Mouse (Mus musculus) thymus, postnatal 0 days (tissue): ENCODE results near the gene Cdt1. TPM values are rescaled to one million over a fixed set of nuclear protein-coding genes. Genes with fewer than 3 reads are reported as not detected.

Experiments used
- DNase-seq: peaks from one replicate; pipeline ENCODE4 v3.0.0-alpha.2; 2015; ENCODE audit warnings: low spot score
- microRNA-seq: library from miRNA; unstranded; fragments of <30 nt; microRNA quantifications from one replicate; pipeline ENCODE4, GENCODE M21; 2016; ENCODE audit warnings: borderline number of aligned reads
- polyA plus RNA-seq: library from polyadenylated mRNA; unstranded; fragments of >200 nt; fragmentation: Nextera tagmentation; extraction: Ambion mirVana; gene quantifications from 2 replicates; pipeline ENCODE4 v1.2.1, GENCODE M21; 2015

Gene Cdt1
- polyA plus RNA-seq, 1 experiment from 2014 or later: 50.6 TPM

DNA sequence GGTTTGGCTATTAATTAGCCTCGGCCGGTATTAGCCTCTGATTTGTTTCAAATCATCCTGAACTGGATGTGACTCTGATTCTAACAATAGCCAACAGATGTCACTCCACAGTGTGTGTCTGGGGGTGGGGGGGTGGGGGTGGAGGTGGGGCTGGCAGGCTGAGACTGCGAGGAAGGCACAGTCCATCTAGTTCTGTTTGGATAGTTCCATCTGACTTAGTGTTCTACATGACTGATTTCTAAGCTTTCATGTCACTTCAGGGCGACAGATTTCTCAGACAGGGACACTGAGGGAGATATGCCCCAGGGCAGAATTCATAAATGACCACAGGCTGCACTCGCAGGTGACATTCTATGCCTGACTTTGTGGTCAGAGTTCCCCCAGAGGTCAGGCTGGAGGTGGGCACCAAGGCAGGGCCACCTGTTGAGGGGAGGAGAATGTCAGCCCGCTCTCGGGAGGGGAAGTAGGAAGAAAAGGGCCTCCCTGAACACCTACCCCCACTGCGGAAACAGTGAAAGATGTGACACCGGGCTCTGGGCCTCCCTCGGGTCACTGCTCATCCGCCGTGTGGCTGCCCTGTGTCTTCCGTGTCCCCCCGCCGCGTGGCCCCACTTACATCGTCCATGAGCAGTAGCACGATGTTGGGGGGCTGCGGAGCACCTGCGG lies 42.9 kb downstream of the Cdt1 start:
- DNase-seq: no peak

DNA sequence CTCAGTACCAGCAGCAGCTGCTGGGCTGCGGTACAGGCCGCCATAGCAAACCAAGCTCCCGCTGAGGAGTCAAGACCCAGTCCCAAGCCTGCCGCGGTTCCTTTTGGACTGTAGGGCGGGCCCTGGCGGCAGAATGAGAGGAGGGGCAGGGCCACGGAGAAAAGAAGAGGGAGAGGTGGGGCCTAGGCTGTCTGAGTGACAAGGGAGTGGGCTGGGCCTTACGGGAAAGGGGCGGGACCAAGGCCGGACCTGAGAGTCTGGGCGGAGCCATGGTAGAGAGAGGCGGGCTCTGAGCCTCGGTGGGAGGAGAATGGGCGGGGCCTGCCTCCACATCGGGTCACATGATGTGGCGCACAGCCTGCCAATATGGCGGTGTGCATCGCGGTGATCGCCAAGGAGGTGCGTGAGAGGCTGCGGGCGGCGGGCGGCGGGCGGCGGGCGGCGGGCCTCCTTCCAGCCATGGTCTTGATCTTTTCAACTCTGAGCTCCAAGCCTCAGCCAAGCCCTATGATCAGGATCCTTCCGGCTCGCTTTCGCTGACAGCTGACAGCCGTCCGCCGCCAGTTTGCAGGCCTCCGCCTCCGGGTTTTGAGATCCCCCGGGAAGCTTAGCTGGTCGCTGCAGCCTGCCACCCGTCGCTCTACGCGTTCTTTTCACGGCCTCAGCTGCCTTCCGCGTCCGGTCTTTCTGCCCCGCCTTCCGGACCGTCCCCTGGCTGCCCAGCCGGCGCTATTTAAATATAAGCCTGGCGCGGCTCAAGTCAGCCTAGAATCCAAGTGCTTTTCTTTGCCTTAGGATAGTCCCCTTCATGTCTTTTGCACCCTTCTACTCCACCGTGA lies 43.7 kb downstream of the Cdt1 start, which contains the start of the genes Galns and Trappc2l:
TSS of gene Galns (minus strand) at position 169 of the 839 bp plus-strand sequence.
TSS of gene Trappc2l (plus strand) at position 346 of the 839 bp plus-strand sequence.
- DNase-seq: peak; percentile 98

DNA sequence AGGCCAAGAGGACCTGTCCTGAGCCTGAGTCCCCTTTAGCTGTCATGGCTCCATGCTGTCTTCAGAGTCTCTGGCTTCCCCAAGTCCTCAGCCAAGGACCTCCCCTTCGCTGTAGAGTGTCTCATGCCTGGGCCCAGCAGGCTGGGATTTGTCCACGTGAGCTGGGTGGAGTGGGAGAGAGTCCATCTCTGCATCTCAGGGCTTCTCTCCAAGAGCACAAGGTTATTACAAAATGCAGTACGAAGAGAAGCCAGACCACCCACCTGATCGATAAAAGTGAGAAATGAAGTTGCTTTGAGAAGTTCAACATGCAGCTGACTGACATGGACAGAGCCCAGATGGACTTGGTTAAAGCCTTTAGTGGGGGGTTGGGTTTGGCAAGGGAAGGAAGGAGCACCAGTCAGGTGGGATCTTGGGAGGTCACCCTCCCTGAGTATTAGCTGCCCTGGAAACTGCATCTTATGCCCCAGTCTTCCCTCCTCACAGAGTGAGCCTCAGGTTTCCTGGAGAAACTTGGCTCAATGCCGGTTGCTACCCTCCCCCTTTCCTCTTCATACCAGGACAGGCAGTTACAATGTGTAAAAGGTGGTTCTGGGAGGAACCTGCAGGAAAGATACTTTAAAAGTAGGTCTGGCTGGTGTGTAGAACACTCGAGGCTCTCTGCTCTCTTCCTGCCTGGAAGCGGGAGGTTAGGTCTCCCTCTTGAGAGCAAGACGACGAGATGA lies 48.5 kb downstream of the Cdt1 start:
- DNase-seq: no peak

DNA sequence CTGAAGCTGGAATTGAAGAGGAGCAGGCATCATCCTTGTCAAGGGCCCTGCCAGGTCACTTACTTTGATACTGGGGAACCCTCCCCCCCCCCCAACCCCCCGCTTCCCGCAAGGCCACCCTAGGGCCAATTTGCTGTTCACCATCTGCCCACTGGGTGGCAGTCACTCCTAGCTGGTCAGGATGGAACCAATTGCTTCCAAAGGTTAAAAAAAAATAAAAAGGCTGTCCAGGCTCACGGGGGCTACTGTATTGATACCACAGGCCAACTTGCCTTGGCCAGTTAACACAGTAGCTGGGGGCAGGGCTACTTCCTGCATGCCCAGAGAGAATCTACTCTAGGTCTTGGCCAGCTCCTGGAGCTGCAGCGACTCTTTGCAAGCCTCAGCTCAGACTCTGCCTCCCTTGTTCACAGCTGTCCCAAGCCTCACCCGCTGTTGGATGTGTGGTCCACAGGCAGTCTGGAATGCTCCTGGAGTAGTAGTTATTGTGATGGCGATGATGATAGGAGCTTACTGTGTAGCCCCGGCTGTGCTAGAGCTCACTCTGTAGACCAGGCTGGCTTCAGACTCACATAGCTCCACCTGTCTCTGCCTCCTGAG lies 50.2 kb downstream of the Cdt1 start:
- DNase-seq: peak; percentile 78

DNA sequence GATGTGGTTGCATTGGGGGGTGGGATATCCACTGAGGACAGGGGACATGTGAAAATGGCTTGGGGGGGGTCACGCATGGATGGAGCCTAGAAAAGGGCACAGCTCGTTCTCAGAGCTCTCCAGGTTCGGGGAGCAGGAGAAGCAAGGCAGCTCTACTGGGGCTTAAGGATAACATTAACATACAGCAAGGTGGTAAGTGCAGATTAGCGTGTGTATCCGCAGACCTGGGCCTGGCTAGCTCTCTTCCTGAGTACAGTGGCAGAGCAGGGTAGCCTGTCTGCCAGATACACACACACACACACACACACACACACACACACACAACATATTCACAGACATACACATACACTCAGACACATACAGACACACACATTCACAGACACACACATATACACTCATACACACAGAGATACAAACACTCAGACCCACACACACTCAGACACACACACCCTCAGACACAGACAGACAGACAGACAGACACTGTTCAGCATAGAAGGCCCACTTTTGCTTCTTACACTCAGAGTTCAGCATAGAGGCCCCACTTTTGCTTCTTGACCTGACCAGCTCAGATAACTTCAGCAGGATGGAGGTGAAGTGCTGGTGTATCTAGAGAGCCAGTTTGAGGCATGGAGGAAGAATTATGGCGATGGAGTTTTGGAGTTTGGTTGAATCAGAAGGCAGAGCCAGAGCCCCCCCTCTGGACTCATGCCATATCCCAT lies 51.0 kb downstream of the Cdt1 start:
- DNase-seq: no peak

DNA sequence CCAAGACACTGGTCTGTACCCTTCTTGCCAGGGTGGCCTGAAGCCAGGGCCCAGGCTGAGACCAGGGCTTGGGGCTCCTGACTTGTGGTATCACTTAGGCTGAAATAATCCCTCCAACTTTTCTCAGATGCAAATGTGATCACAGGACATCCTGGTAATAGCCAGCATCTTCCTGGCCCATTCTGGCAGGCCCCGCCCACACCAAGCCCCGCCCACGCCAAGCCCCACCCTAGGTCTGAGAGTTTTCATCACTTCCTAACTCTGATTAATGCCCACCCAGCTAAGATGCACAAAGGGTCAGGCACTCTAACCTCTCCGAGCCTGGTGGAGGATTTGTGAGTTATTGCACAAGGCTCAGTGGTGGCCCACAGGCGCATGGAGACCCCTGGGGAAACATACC lies 52.6 kb downstream of the Cdt1 start:
- DNase-seq: no peak

DNA sequence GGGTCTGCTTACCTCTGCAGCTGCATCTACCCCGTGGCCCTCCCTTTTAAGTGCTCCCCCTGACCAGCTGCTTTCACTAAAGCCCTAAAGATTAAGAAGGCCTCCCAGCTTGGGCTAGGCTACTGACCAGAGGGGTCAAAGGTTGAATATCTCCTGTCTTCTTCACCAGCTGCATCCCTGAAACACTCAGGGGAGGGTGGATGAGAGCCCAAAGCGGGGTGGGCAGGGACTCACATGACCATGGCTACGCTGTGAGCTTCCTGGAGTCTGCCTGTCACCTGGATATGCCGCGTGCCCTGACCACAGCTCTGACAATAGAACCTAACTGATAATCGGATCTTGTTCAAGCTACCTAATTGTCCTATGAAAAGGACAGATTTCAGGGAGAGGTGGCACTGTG lies 54.9 kb downstream of the Cdt1 start, which contains the start of gene Pabpn1l:
TSS of gene Pabpn1l (minus strand) at position 13 of the 400 bp plus-strand sequence.
- DNase-seq: no peak

Small RNA genes lying within 50 kb of the gene (microRNA-seq; reads per million reads assigned to microRNA genes)
- not detected for gene Mir6396

Other genes starting within 250 kb of the Cdt1 start
- not detected in 2 replicates for gene Trhr2, start 207.3 kb upstream of the Cdt1 start, polyA plus RNA-seq
- 41.0 and 41.7 TPM in 2 replicates for gene Zc3h18, start 191.4 kb upstream of the Cdt1 start, polyA plus RNA-seq
- gene Il17c, start 146.0 kb upstream of the Cdt1 start, polyA plus RNA-seq: 0.26 and 0.37 TPM in 2 replicates
- gene Cyba, start 135.1 kb upstream of the Cdt1 start, polyA plus RNA-seq: 540 and 564 TPM in 2 replicates
- 17.4 and 19.5 TPM in 2 replicates for gene Mvd, start 124.6 kb upstream of the Cdt1 start, polyA plus RNA-seq
- 37.5 TPM in 2 replicates for gene Snai3, start 107.3 kb upstream of the Cdt1 start, polyA plus RNA-seq
- gene Rnf166, start 92.0 kb upstream of the Cdt1 start, polyA plus RNA-seq: 98.0 and 108 TPM in 2 replicates
- gene Ctu2, start 91.9 kb upstream of the Cdt1 start, polyA plus RNA-seq: 72.9 and 75.3 TPM in 2 replicates
- 5.2 and 6.9 TPM in 2 replicates for gene Piezo1, start 16.7 kb upstream of the Cdt1 start, polyA plus RNA-seq
- 173 and 174 TPM in 2 replicates for gene Aprt, start 8.9 kb downstream of the Cdt1 start, polyA plus RNA-seq
- 10.5 and 11.7 TPM in 2 replicates for gene Galns, start 43.4 kb downstream of the Cdt1 start, polyA plus RNA-seq
- 52.9 and 56.9 TPM in 2 replicates for gene Trappc2l, start 43.6 kb downstream of the Cdt1 start, polyA plus RNA-seq
- 0.36 and 0.43 TPM in 2 replicates for gene Pabpn1l, start 54.7 kb downstream of the Cdt1 start, polyA plus RNA-seq
- gene Cbfa2t3, start 131.1 kb downstream of the Cdt1 start, polyA plus RNA-seq: 15.2 and 16.7 TPM in 2 replicates
- gene Acsf3, start 207.5 kb downstream of the Cdt1 start, polyA plus RNA-seq: 13.8 and 14.0 TPM in 2 replicates